Mouse (Mus musculus) CH12.LX (cell line): ENCODE measurements at regions not wholly inside any gene's neighbourhood (a gene's known extent, or its start where the extent isn't known, plus 50 kb on each side); places are given as distances from the start of the nearest gene placed in this dataset.
"Not testable (repeated sequence)": the region's sequence is repeated elsewhere in the genome, so short reads cannot be mapped to it uniquely, and the experiment has no call there.

Experiments used
- DNase-seq: peaks from one replicate; pipeline ENCODE4 v3.0.0-alpha.2; 2013; ENCODE audit errors: extremely low read depth
- H3K27ac ChIP-seq: 2 replicates; pipeline ENCODE4 v1.5.1; 2012; ENCODE audit warnings: low read depth, mild to moderate bottlenecking, control low read depth, moderate library complexity; ENCODE audit not compliant: insufficient read depth
- H3K27me3 ChIP-seq: replicated peaks from 2 replicates; pipeline ENCODE3; 2012; ENCODE audit warnings: inconsistent platforms
- H3K36me3 ChIP-seq, 2 experiments: replicated peaks in 1 of 2; 2 replicates each; pipeline versions ENCODE3 to v1.6.1; 2012; ENCODE audit warnings: inconsistent platforms in 1 of 2, low read length in 1 of 2, mild to moderate bottlenecking in 1 of 2, mixed read lengths in 1 of 2, moderate library complexity in 1 of 2; ENCODE audit not compliant: control insufficient read depth in 1 of 2, insufficient read depth in 1 of 2
- H3K4me1 ChIP-seq, 2 experiments: 2 replicates each; pipeline ENCODE4 v1.6.1; 2012; ENCODE audit warnings: inconsistent platforms in 1 of 2, moderate library complexity in 1 of 2; ENCODE audit not compliant: insufficient read depth in 2 of 2, control insufficient read depth in 1 of 2
- H3K4me2 ChIP-seq: 2 replicates; pipeline ENCODE4 v1.6.1; 2012; ENCODE audit warnings: low read depth, mild to moderate bottlenecking, control low read depth; ENCODE audit not compliant: poor library complexity, insufficient read depth, severe bottlenecking
- H3K4me3 ChIP-seq, 3 experiments: fragments of 150-350 bp in 1 of 3; sonication (generic) in 1 of 3; replicated peaks in 1 of 3; 2 replicates each; pipeline versions ENCODE3 to v1.5.1; 2011 to 2012; ENCODE audit warnings: low read depth in 2 of 3, low read length in 2 of 3, mild to moderate bottlenecking in 2 of 3, moderate library complexity in 2 of 3, control low read depth in 1 of 3, improper control_type of control experiment in 1 of 3, inconsistent platforms in 1 of 3, mixed read lengths in 1 of 3; ENCODE audit not compliant: poor library complexity in 1 of 3
- H3K79me2 ChIP-seq: replicated peaks from 2 replicates; pipeline ENCODE4 v1.6.1; 2012; ENCODE audit warnings: mild to moderate bottlenecking, moderate library complexity; ENCODE audit not compliant: control insufficient read depth, poor library complexity, insufficient read depth, severe bottlenecking; ENCODE audit errors: extremely low read depth
- H3K9ac ChIP-seq: 2 replicates; pipeline ENCODE4 v1.6.1; 2012; ENCODE audit warnings: low read depth, mild to moderate bottlenecking, control low read depth, moderate library complexity; ENCODE audit not compliant: insufficient read depth
- H3K9me3 ChIP-seq: replicated peaks from 2 replicates; pipeline ENCODE3; 2012; ENCODE audit warnings: low read length, inconsistent platforms, mixed read lengths
- IRF4 ChIP-seq: IDR thresholded peaks from 2 replicates; pipeline ENCODE4 v1.6.1; 2014; ENCODE audit warnings: low read depth, mild to moderate bottlenecking, inconsistent platforms, low read length, improper control_type of control experiment
- MAFK ChIP-seq: IDR thresholded peaks from 2 replicates; pipeline ENCODE4 v1.6.1; 2011; ENCODE audit warnings: low read length, improper control_type of control experiment; ENCODE audit not compliant: insufficient replicate concordance
- MYC ChIP-seq: IDR thresholded peaks from 2 replicates; pipeline ENCODE4 v1.6.1; 2011; ENCODE audit warnings: low read depth, mild to moderate bottlenecking, improper control_type of control experiment, low read length
- RAD21 ChIP-seq: IDR thresholded peaks from 2 replicates; pipeline ENCODE4 v1.6.1; 2011; ENCODE audit warnings: low read depth, mild to moderate bottlenecking, low read length, improper control_type of control experiment, moderate library complexity
- RCOR1 ChIP-seq: conservative IDR thresholded peaks from 2 replicates; pipeline ENCODE4 v1.6.1; 2012; ENCODE audit warnings: low read depth, mild to moderate bottlenecking, inconsistent platforms, low read length, improper control_type of control experiment
- SMC3 ChIP-seq: IDR thresholded peaks from 2 replicates; pipeline ENCODE4 v1.6.1; 2011; ENCODE audit warnings: low read depth, low read length, improper control_type of control experiment
- TBP ChIP-seq: conservative IDR thresholded peaks from 2 replicates; pipeline ENCODE4 v1.6.1; 2011; ENCODE audit warnings: low read depth, low read length, improper control_type of control experiment
- TCF12 ChIP-seq: IDR thresholded peaks from 2 replicates; pipeline ENCODE4 v1.6.1; 2014; ENCODE audit warnings: low read depth, mild to moderate bottlenecking, inconsistent platforms, low read length, improper control_type of control experiment
- UBTF ChIP-seq: IDR thresholded peaks from 2 replicates; pipeline ENCODE4 v1.6.1; 2012; ENCODE audit warnings: low read depth, mild to moderate bottlenecking, inconsistent platforms, low read length, improper control_type of control experiment, moderate library complexity
- ZMIZ1 ChIP-seq: IDR thresholded peaks from 2 replicates; pipeline ENCODE4 v1.6.1; 2012; ENCODE audit warnings: low read depth, mild to moderate bottlenecking, inconsistent platforms, low read length, improper control_type of control experiment
- dilution Hi-C: fragments of 300-500 bp; cut with MboI; formaldehyde crosslinking; loops from 2 replicates; pipeline ENCODE4 v1.14.3; 2020; ENCODE audit warnings: low sequenced_read_pairs; ENCODE audit not compliant: extremely low pct_unique_long_range_greater_than_20kb, extremely low pct_ligation_motif_present
- in situ Hi-C: fragments of 300-500 bp; cut with MboI; formaldehyde crosslinking; loops from 3 replicates; pipeline ENCODE4 v1.14.3; 2019; ENCODE audit warnings: low sequenced_read_pairs, low pct_ligation_motif_present, low pct_unique_long_range_greater_than_20kb, mixed read lengths

- H3K4me2 ChIP-seq = not testable (repeated sequence)
- peak; percentile 71 for TF ChIP-seq MAFK
- TF ChIP-seq, all 38 proteins: peak for 1; not testable (repeated sequence) for 37
- H3K4me1 ChIP-seq, H3K9me3 ChIP-seq, H3K36me3 ChIP-seq, H3K4me3 ChIP-seq, H3K27ac ChIP-seq, in situ Hi-C loops, DNase-seq, H3K9ac ChIP-seq, H3K27me3 ChIP-seq, H3K79me2 ChIP-seq, dilution Hi-C loops: not testable (repeated sequence)
Observed at GRCm38 (mm10) chr10:26161139-26161538, 68.4 kb upstream of the Samd3 start.

DNA sequence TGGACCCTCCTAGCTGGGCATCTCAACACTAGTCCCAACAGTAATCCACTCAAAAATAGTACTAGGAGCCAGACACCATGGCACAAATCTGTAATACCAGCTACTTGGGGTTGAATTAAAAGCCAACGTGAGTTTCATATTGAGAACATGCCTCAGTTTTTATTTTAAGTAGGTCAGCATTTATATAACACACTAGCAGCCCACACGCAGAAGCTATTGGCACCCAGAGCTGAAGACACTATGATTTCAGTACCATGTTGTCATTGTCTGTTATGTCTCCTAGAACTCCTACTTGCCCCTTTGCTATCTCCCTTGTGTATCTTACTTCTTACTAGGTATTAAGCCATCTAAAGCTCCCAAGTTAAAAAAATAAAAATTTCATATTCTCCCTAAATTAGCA is 65.0 kb upstream of the Samd3 start:
- no peaks in the 10 kb centered on the region for H3K9me3 ChIP-seq
- H3K79me2 ChIP-seq = no peaks in the 10 kb centered on the region
- no peaks in the 10 kb centered on the region for H3K27me3 ChIP-seq
- H3K36me3 ChIP-seq = no peaks in the 10 kb centered on the region
- H3K9ac ChIP-seq = no peak overlapping the region
- H3K4me3 ChIP-seq = no peak overlapping the region
- in situ Hi-C loops = no loop called here
- no peak overlapping the region for H3K4me2 ChIP-seq
- TF ChIP-seq MYC (no peak), ZMIZ1 (no peak), UBTF (no peak), IRF4 (no peak), RCOR1 (no peak), TBP (no peak), TCF12 (no peak), SMC3 (no peak)
- DNase-seq = no peak
- no peak overlapping the region for H3K27ac ChIP-seq
- H3K4me1 ChIP-seq = no peaks in the 10 kb centered on the region
- dilution Hi-C loops = no loop called here

DNA sequence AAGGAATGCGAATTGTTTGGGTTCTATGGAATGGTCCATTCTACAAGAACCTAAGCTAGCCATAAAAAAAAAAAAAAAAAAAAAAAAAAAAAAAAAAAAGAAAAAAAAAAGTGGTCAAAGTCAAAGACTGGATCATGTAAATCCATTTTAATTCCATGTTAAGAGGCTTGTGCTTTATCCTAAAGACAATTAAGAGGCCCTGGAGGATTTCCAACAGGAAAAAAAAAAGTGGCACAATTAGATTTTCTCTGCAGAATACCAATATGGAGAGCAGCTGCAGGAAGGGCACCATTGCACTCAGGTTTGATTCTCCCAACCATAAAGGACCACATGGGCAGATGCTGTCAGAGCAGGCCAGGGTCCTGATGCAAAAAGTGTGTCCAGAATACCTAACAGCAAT is 51.9 kb upstream of the Samd3 start:
- no peak overlapping the region for H3K4me2 ChIP-seq
- H3K4me1 ChIP-seq = no peaks in the 10 kb centered on the region
- H3K9ac ChIP-seq = no peak overlapping the region
- dilution Hi-C loops = no loop called here
- no peaks in the 10 kb centered on the region for H3K36me3 ChIP-seq
- TF ChIP-seq IRF4 (no peak), ZMIZ1 (no peak), RAD21 (no peak)
- TF ChIP-seq, all 38 proteins: peak for 0
- Histone ChIP-seq H3K4me3 (no peak overlapping the region), H3K27ac (no peak overlapping the region), H3K79me2 (no peaks in the 10 kb centered on the region), H3K27me3 (no peaks in the 10 kb centered on the region), H3K9me3 (no peaks in the 10 kb centered on the region)
- DNase-seq = no peak
- in situ Hi-C loops = no loop called here
